25 mouse cellular contexts compared by ENCODE assay signal in genomic region chr4:95736674-95737073, GRCm38 (mm10).
DNase-seq lines count a peak whose midpoint lies in the region; ATAC-seq and TF ChIP-seq lines count a peak whose summit lies in the region.
"Had no signal": no experiment of that assay in that cellular context is flagged by ENCODE, and none has a peak within 500 bp of the region (broad histone marks: within the 10 kb centered on the region; RNA-seq: fewer than 3 reads in every experiment).

No protein-coding gene starts in this region.

- H3K9me3 ChIP-seq in heart, embryonic 10.5 days, result no peaks in the 10 kb centered on the region
- no peaks in the 10 kb centered on the region for H3K9me3 ChIP-seq in heart, embryonic 12.5 days (replicated peaks)
- H3K9me3 ChIP-seq in CH12.LX (replicated peaks; ENCODE audit: low read length), result no peaks in the 10 kb centered on the region
- H3K9me3 ChIP-seq: embryonic facial prominence, embryonic 13.5 days; embryonic facial prominence, embryonic 15.5 days; forebrain, embryonic 10.5 days; forebrain, embryonic 12.5 days had no signal

- H3K4me2 ChIP-seq in heart, embryonic 12.5 days, result no peak overlapping the region
- H3K4me2 ChIP-seq in CH12.LX (ENCODE audit: insufficient read depth, low read depth, poor library complexity, severe bottlenecking), result no peak overlapping the region
- H3K4me2 ChIP-seq: embryonic facial prominence, embryonic 13.5 days; embryonic facial prominence, embryonic 15.5 days; forebrain, embryonic 12.5 days had no signal

- WGBS in heart, embryonic 10.5 days, result 30% methylated on average over 2 of the region's 2 CpGs
- WGBS in heart, embryonic 12.5 days, result 23% methylated on average over 2 of the region's 2 CpGs
- 88% methylated on average over 2 of the region's 2 CpGs for WGBS in heart, adult 2 months
- 55% methylated on average over 2 of the region's 2 CpGs for WGBS in kidney, adult 2 months

- TF ChIP-seq RAD21 in CH12.LX (IDR thresholded peaks at IDR 0.05; ENCODE audit: low read depth, low read length), result no peak; the same call in 1 of the 2 replicates

- dilution Hi-C loops in CH12.LX (cut with MboI; ENCODE audit: extremely low pct_ligation_motif_present, extremely low pct_unique_long_range_greater_than_20kb, low sequenced_read_pairs), result no loop called here

- no peak for TF ChIP-seq CTCF in heart, adult 2 months (IDR thresholded peaks at IDR 0.05)
- no peak for TF ChIP-seq CTCF in kidney, adult 2 months (conservative IDR thresholded peaks at IDR 0.05; ENCODE audit: insufficient read depth, insufficient read length, low read depth, low read length)
- TF ChIP-seq CTCF in CH12.LX (conservative IDR thresholded peaks at IDR 0.05 in 1 of 2, IDR thresholded peaks at IDR 0.05 in 1 of 2; ENCODE audit: low read depth in 2 of 2, low read length in 2 of 2), result no peak

- in situ Hi-C loops in CH12.LX (cut with MboI; ENCODE audit: low pct_ligation_motif_present, low pct_unique_long_range_greater_than_20kb, low sequenced_read_pairs), result loop anchor here (25.0 kb wide), 1 partner anchor 724 kb away; no protein-coding TSS in a partner anchor

- H3K27me3 ChIP-seq in heart, embryonic 10.5 days (ENCODE audit: insufficient read depth, poor library complexity, severe bottlenecking), result no peaks in the 10 kb centered on the region
- H3K27me3 ChIP-seq in heart, embryonic 12.5 days (replicated peaks), result no peaks in the 10 kb centered on the region
- no peaks in the 10 kb centered on the region for H3K27me3 ChIP-seq in heart, adult 2 months (ENCODE audit: control insufficient read depth, insufficient read depth, low read length)
- no peaks in the 10 kb centered on the region for H3K27me3 ChIP-seq in kidney, adult 2 months (replicated peaks; ENCODE audit: control insufficient read depth, insufficient read depth, low read length)
- H3K27me3 ChIP-seq in CH12.LX (replicated peaks), result no peaks in the 10 kb centered on the region
- H3K27me3 ChIP-seq: embryonic facial prominence, embryonic 13.5 days; embryonic facial prominence, embryonic 15.5 days; forebrain, embryonic 12.5 days had no signal

- no peaks in the 10 kb centered on the region for H3K79me2 ChIP-seq in heart, adult 2 months (replicated peaks; ENCODE audit: control insufficient read depth, insufficient read depth, low read length)
- no peaks in the 10 kb centered on the region for H3K79me2 ChIP-seq in CH12.LX (replicated peaks; ENCODE audit: control insufficient read depth, extremely low read depth, insufficient read depth, poor library complexity, severe bottlenecking)

- TF ChIP-seq EP300 in heart, adult 2 months (IDR thresholded peaks at IDR 0.05; ENCODE audit: insufficient read depth, low read depth, low read length), result no peak
- TF ChIP-seq EP300 in CH12.LX (IDR thresholded peaks at IDR 0.05; ENCODE audit: low read length), result peak; percentile 55

- no peak for ATAC-seq in heart, embryonic 12.5 days (ENCODE audit: insufficient number of reproducible peaks, low FRiP score)
- ATAC-seq: CD4-positive, CD25-positive, alpha-beta regulatory T cell, adult 4 months; forebrain, embryonic 14.5 days had no signal

- 0 out of 2 replicates have a peak overlapping the region, but pooled peaks have one; percentile 8 for H3K27ac ChIP-seq in heart, embryonic 10.5 days
- H3K27ac ChIP-seq in heart, embryonic 12.5 days (ENCODE audit: poor library complexity, severe bottlenecking), result 0 out of 2 replicates have a peak overlapping the region, but pooled peaks have one; percentile 2
- no peak overlapping the region for H3K27ac ChIP-seq in heart, adult 2 months
- H3K27ac ChIP-seq in kidney, adult 2 months (ENCODE audit: insufficient read depth, low read depth, low read length), result peak overlapping the region; percentile 58; the same call in 1 of the 2 replicates
- no peak overlapping the region for H3K27ac ChIP-seq in CH12.LX (ENCODE audit: insufficient read depth, low read depth)
- H3K27ac ChIP-seq: embryonic facial prominence, embryonic 13.5 days; embryonic facial prominence, embryonic 15.5 days; forebrain, embryonic 10.5 days; forebrain, embryonic 12.5 days had no signal

- peaks cover 26% of the 10 kb centered on the region for H3K4me1 ChIP-seq in heart, embryonic 10.5 days
- peaks cover 37% of the 10 kb centered on the region for H3K4me1 ChIP-seq in heart, embryonic 12.5 days (replicated peaks)
- H3K4me1 ChIP-seq in heart, adult 2 months (ENCODE audit: control insufficient read depth, insufficient read depth, low read length), result peaks cover 8% of the 10 kb centered on the region
- peaks cover 35% of the 10 kb centered on the region for H3K4me1 ChIP-seq in kidney, adult 2 months (ENCODE audit: control insufficient read depth, insufficient read depth, low read length)
- H3K4me1 ChIP-seq in CH12.LX (ENCODE audit: control insufficient read depth in 1 of 2, insufficient read depth in 2 of 2), result peaks cover 7 to 44% of the 10 kb centered on the region in 2 experiments; a peak in 3 of 4 replicates

- no peak for TF ChIP-seq POLR2A in heart, adult 2 months (IDR thresholded peaks at IDR 0.05; ENCODE audit: insufficient read depth, low read depth, low read length)
- TF ChIP-seq POLR2A in kidney, adult 2 months (IDR thresholded peaks at IDR 0.05; ENCODE audit: low read depth, low read length), result no peak
- TF ChIP-seq POLR2A in CH12.LX (IDR thresholded peaks at IDR 0.05; ENCODE audit: low read depth, low read length), result no peak

- intact Hi-C loops in heart, adult 2 months (cut with DNase I), result no loop called here

- no peaks in the 10 kb centered on the region for H3K36me3 ChIP-seq in heart, embryonic 10.5 days
- H3K36me3 ChIP-seq in heart, embryonic 12.5 days, result no peaks in the 10 kb centered on the region
- no peaks in the 10 kb centered on the region; the same call in 1 of the 2 replicates for H3K36me3 ChIP-seq in heart, adult 2 months (ENCODE audit: control insufficient read depth, insufficient read depth, low read length)
- peaks cover 2% of the 10 kb centered on the region; the same call in 1 of the 2 replicates for H3K36me3 ChIP-seq in kidney, adult 2 months (ENCODE audit: control insufficient read depth, insufficient read depth, low read length)
- no peaks in the 10 kb centered on the region for H3K36me3 ChIP-seq in CH12.LX (replicated peaks in 1 of 2; ENCODE audit: control insufficient read depth in 1 of 2, insufficient read depth in 1 of 2, low read length in 1 of 2)
- H3K36me3 ChIP-seq: embryonic facial prominence, embryonic 13.5 days; embryonic facial prominence, embryonic 15.5 days; forebrain, embryonic 10.5 days; forebrain, embryonic 12.5 days had no signal

- no peak for DNase-seq in heart, embryonic 10.5 days (ENCODE audit: low spot score)
- no peak for DNase-seq in heart, adult 8-10 months (ENCODE audit: low spot score)
- no peak for DNase-seq in heart, adult 2 months
- no peak for DNase-seq in kidney, adult 2 months
- DNase-seq in kidney, postnatal 25 days, result no peak
- peak; percentile 76 for DNase-seq in CH12.LX (ENCODE audit: extremely low read depth)
- DNase-seq: adrenal gland, adult 2 months; adrenal gland, postnatal 10 days; adrenal gland, postnatal 25 days; B cell, adult 2 months; cerebellum, adult 11 months; cerebellum, adult 18-20 months; cerebellum, adult 8-10 months; cerebellum, adult 9-11 months; cerebellum, postnatal 14 days; cerebellum, postnatal 36 days; embryo, embryonic 11 days had no signal

- H3K4me3 ChIP-seq in heart, embryonic 10.5 days, result no peak overlapping the region
- H3K4me3 ChIP-seq in heart, embryonic 12.5 days, result no peak overlapping the region
- no peak overlapping the region for H3K4me3 ChIP-seq in heart, adult 2 months
- H3K4me3 ChIP-seq in kidney, adult 2 months (ENCODE audit: insufficient read depth, low read depth, low read length), result no peak overlapping the region
- no peak overlapping the region for H3K4me3 ChIP-seq in CH12.LX (replicated peaks in 1 of 3; ENCODE audit: low read depth in 2 of 3, low read length in 2 of 3, poor library complexity in 1 of 3)
- H3K4me3 ChIP-seq: embryonic facial prominence, embryonic 13.5 days; embryonic facial prominence, embryonic 15.5 days; erythroblast, embryonic 14.5 days; forebrain, embryonic 10.5 days; forebrain, embryonic 12.5 days had no signal

- no peak overlapping the region for H3K9ac ChIP-seq in heart, embryonic 12.5 days
- no peak overlapping the region for H3K9ac ChIP-seq in heart, adult 2 months (ENCODE audit: low read depth, low read length)
- H3K9ac ChIP-seq in CH12.LX (ENCODE audit: insufficient read depth, low read depth), result no peak overlapping the region
- H3K9ac ChIP-seq: embryonic facial prominence, embryonic 13.5 days; embryonic facial prominence, embryonic 15.5 days; forebrain, embryonic 12.5 days had no signal

TF ChIP-seq in CH12.LX, 34 proteins besides CTCF, POLR2A, EP300 and RAD21:
- TF ChIP-seq MEF2A (IDR thresholded peaks at IDR 0.05; ENCODE audit: borderline replicate concordance, low read depth, low read length) (0 out of 2 replicates have a peak, but pooled peaks have one; percentile 13), TBP (conservative IDR thresholded peaks at IDR 0.05; ENCODE audit: low read depth, low read length) (no peak), MAX (IDR thresholded peaks at IDR 0.05; ENCODE audit: low read length) (peak; percentile 35; the same call in 1 of the 2 replicates), CHD1 (IDR thresholded peaks at IDR 0.05; ENCODE audit: low read depth, low read length) (no peak), MAZ (IDR thresholded peaks at IDR 0.05; ENCODE audit: low read depth, low read length) (no peak), MXI1 (IDR thresholded peaks at IDR 0.05; ENCODE audit: low read depth, low read length) (peak; percentile 48; the same call in 1 of the 2 replicates), MYC (IDR thresholded peaks at IDR 0.05; ENCODE audit: low read depth, low read length) (0 out of 2 replicates have a peak, but pooled peaks have one; percentile 21), NELFE (IDR thresholded peaks at IDR 0.05; ENCODE audit: low read depth, low read length) (no peak), IRF4 (IDR thresholded peaks at IDR 0.05; ENCODE audit: low read depth, low read length) (peak; percentile 28; the same call in 1 of the 2 replicates), BHLHE40 (IDR thresholded peaks at IDR 0.05; ENCODE audit: low read depth, low read length) (0 out of 2 replicates have a peak, but pooled peaks have one; percentile 23), ZKSCAN1 (IDR thresholded peaks at IDR 0.05; ENCODE audit: borderline replicate concordance, low read depth, low read length) (no peak), MAFK (IDR thresholded peaks at IDR 0.05; ENCODE audit: insufficient replicate concordance, low read length) (0 out of 2 replicates have a peak, but pooled peaks have one; percentile 46)

Comparison
In these comparisons a context has a peak if more than half of its experiments do, and no peak if none do; other contexts are left out.
1. H3K27ac ChIP-seq: peak in heart, embryonic 10.5 days (single experiment), heart, embryonic 12.5 days (single experiment) and kidney, adult 2 months (single experiment); none in heart, adult 2 months (single experiment) and CH12.LX (single experiment).